17 mouse cellular contexts compared by ENCODE assay signal in genomic region chr2:108816579-108816978, GRCm38 (mm10).
"Had no signal": no experiment of that assay in that cellular context is flagged by ENCODE, and none has a peak within 500 bp of the region (broad histone marks: within the 10 kb centered on the region; RNA-seq: fewer than 3 reads in every experiment).

No protein-coding gene starts in this region.

- DNase-seq: liver, postnatal 0 days; lung, adult 2 months; lung, postnatal 14 days; lung, postnatal 36 days; right cerebral cortex, postnatal 14 days; thymus, adult 2 months; thymus, postnatal 14 days; thymus, postnatal 4 days had no signal

- H3K4me2 ChIP-seq: liver, embryonic 15.5 days; lung, embryonic 15.5 days; midbrain, embryonic 11.5 days; midbrain, embryonic 13.5 days; midbrain, embryonic 15.5 days; neural tube, embryonic 13.5 days; neural tube, embryonic 15.5 days; stomach, embryonic 15.5 days had no signal

- H3K27me3 ChIP-seq: liver, embryonic 15.5 days; lung, embryonic 15.5 days; megakaryocyte, embryonic 14.5 days; midbrain, embryonic 13.5 days; midbrain, embryonic 15.5 days; neural tube, embryonic 13.5 days; neural tube, embryonic 15.5 days; stomach, embryonic 15.5 days had no signal

- H3K36me3 ChIP-seq: liver, embryonic 15.5 days; lung, embryonic 15.5 days; midbrain, embryonic 13.5 days; midbrain, embryonic 15.5 days; neural tube, embryonic 13.5 days; neural tube, embryonic 15.5 days; stomach, embryonic 15.5 days had no signal

- H3K4me3 ChIP-seq: liver, embryonic 15.5 days; lung, embryonic 15.5 days; megakaryocyte, embryonic 14.5 days; midbrain, embryonic 13.5 days; midbrain, embryonic 15.5 days; neural tube, embryonic 13.5 days; neural tube, embryonic 15.5 days; stomach, embryonic 15.5 days had no signal
